ENCODE assay signal across 7 mouse cellular contexts in genomic region chr10:39066962-39067361, GRCm38 (mm10).
DNase-seq lines count a peak whose midpoint lies in the region; ATAC-seq and TF ChIP-seq lines count a peak whose summit lies in the region.

No protein-coding gene starts in this region.

- no peaks in the 10 kb centered on the region for H3K9me3 ChIP-seq in G1E (replicated peaks)
- H3K9me3 ChIP-seq in forebrain, embryonic 14.5 days (replicated peaks; ENCODE audit: control insufficient read depth, low read length), result no peaks in the 10 kb centered on the region

- no peak overlapping the region for H3K9ac ChIP-seq in forebrain, embryonic 14.5 days (ENCODE audit: low read length)

- DNase-seq in G1E (ENCODE audit: low spot score), result peak; percentile 15
- DNase-seq in forebrain, embryonic 14.5 days (ENCODE audit: low spot score), result peak; percentile 73
- peak; percentile 87 for DNase-seq in heart, postnatal 4 days
- peak; percentile 26 to 42 for DNase-seq in layer of hippocampus, postnatal 14 days (ENCODE audit: low spot score in 2 of 2)

- no peaks in the 10 kb centered on the region for H3K4me1 ChIP-seq in G1E (ENCODE audit: insufficient read depth, low read depth, low read length)
- H3K4me1 ChIP-seq in bone marrow macrophage, adult 2 months (ENCODE audit: control insufficient read depth, insufficient read depth, low read length), result no peaks in the 10 kb centered on the region
- no peaks in the 10 kb centered on the region for H3K4me1 ChIP-seq in forebrain, embryonic 14.5 days (ENCODE audit: control insufficient read depth, insufficient read depth, low read length)
- H3K4me1 ChIP-seq in small intestine, adult 2 months (ENCODE audit: control insufficient read depth, insufficient read depth, insufficient read length, low read length), result no peaks in the 10 kb centered on the region

- H3K4me3 ChIP-seq in G1E (ENCODE audit: low read depth, low read length), result no peak overlapping the region
- no peak overlapping the region for H3K4me3 ChIP-seq in bone marrow macrophage, adult 2 months (ENCODE audit: insufficient read depth, low read length)
- no peak overlapping the region for H3K4me3 ChIP-seq in forebrain, embryonic 14.5 days (ENCODE audit: low read depth, low read length)
- H3K4me3 ChIP-seq in small intestine, adult 2 months (ENCODE audit: low read depth, low read length), result no peak overlapping the region

- TF ChIP-seq CTCF in G1E (IDR thresholded peaks at IDR 0.05; ENCODE audit: low read depth, low read length), result peak; percentile 25; the same call in 1 of the 2 replicates
- TF ChIP-seq CTCF in bone marrow macrophage, adult 2 months (IDR thresholded peaks at IDR 0.05; ENCODE audit: low read depth, low read length), result peak; percentile 51
- peak; percentile 66; the same call in 1 of the 2 replicates for TF ChIP-seq CTCF in small intestine, adult 2 months (IDR thresholded peaks at IDR 0.05; ENCODE audit: extremely low read depth, insufficient read length, insufficient replicate concordance, low read depth, low read length)

- peaks cover 3% of the 10 kb centered on the region for H3K27me3 ChIP-seq in G1E (ENCODE audit: insufficient read depth, low read length)
- no peaks in the 10 kb centered on the region for H3K27me3 ChIP-seq in forebrain, embryonic 14.5 days (replicated peaks; ENCODE audit: control insufficient read depth, insufficient read depth, low read length)
- H3K27me3 ChIP-seq in small intestine, adult 2 months (ENCODE audit: control insufficient read depth, insufficient read depth, low read length), result no peaks in the 10 kb centered on the region

- TF ChIP-seq POLR2A in bone marrow macrophage, adult 2 months (IDR thresholded peaks at IDR 0.05; ENCODE audit: borderline replicate concordance, low read depth, low read length), result no peak
- no peak for TF ChIP-seq POLR2A in small intestine, adult 2 months (IDR thresholded peaks at IDR 0.05; ENCODE audit: low read depth, low read length)

- H3K4me2 ChIP-seq in forebrain, embryonic 14.5 days (ENCODE audit: low read length), result no peak overlapping the region

- H3K27ac ChIP-seq in bone marrow macrophage, adult 2 months (ENCODE audit: insufficient read depth, low read depth, low read length), result no peak overlapping the region
- H3K27ac ChIP-seq in forebrain, embryonic 14.5 days (ENCODE audit: low read depth, low read length), result no peak overlapping the region
- H3K27ac ChIP-seq in small intestine, adult 2 months (ENCODE audit: insufficient read depth, low read depth, low read length), result no peak overlapping the region

- ATAC-seq in G1E (ENCODE audit: extremely low read depth, insufficient number of reproducible peaks, low FRiP score, poor library complexity, severe bottlenecking), result peak; percentile 34; the same call in 1 of the 2 replicates
- ATAC-seq in forebrain, embryonic 14.5 days, result 0 out of 2 replicates have a peak, but pooled peaks have one; percentile 42
- peak; percentile 98 for ATAC-seq in megakaryocyte progenitor cell, adult 5-6 weeks (replicated peaks; ENCODE audit: poor library complexity)

- no peaks in the 10 kb centered on the region for H3K36me3 ChIP-seq in G1E (replicated peaks)
- no peaks in the 10 kb centered on the region for H3K36me3 ChIP-seq in forebrain, embryonic 14.5 days (ENCODE audit: control insufficient read depth, insufficient read depth, low read length)
- peaks cover 5% of the 10 kb centered on the region for H3K36me3 ChIP-seq in small intestine, adult 2 months (ENCODE audit: control insufficient read depth, insufficient read depth, low read length)

Comparison
In these comparisons a context has a peak if more than half of its experiments do, and no peak if none do; other contexts are left out.
1. ATAC-seq: peak in every context shown above with its lines; median percentile 98 in megakaryocyte progenitor cell, adult 5-6 weeks; 42 in forebrain, embryonic 14.5 days; 34 in G1E.
2. DNase-seq: peak in every context shown above with its lines; median percentile 87 in heart, postnatal 4 days; 73 in forebrain, embryonic 14.5 days; 34 in layer of hippocampus, postnatal 14 days; 15 in G1E.